Mouse (Mus musculus): ENCODE results near the gene Mrps16. TPM values are rescaled to one million over a fixed set of nuclear protein-coding genes. Genes with fewer than 3 reads are reported as not detected.
A peak's percentile ranks its signal among the peaks of the same experiment; 100 is the strongest.

The Mrps16 gene
- 63.6 and 65.0 TPM in 2 replicates for polyA plus RNA-seq (2011; ENCODE audit: insufficient read length, low read depth, missing spikeins)

- TF ChIP-seq POLR2A (IDR thresholded peaks at IDR 0.05; ENCODE audit: low read depth, low read length) (peak; percentile 95), CTCF (IDR thresholded peaks at IDR 0.05; ENCODE audit: borderline replicate concordance, insufficient read depth, low read length) (0 out of 2 replicates have a peak, but pooled peaks have one; percentile 44)
- Histone ChIP-seq H3K4me1 (ENCODE audit: control insufficient read depth, insufficient read depth, low read length) (peaks cover 4% of the 10 kb centered on the region; the same call in 1 of the 2 replicates), H3K27ac (ENCODE audit: insufficient read depth, low read length) (peak within 1 kb of the TSS; percentile 91), H3K4me3 (ENCODE audit: insufficient read depth, low read length) (peak within 1 kb of the TSS; percentile 69)
Measured at GRCm38 (mm10) chr14:20393205-20393913, at the start of gene Mrps16. Gene Mrps16 (minus strand): TSS chr14:20393634.

- Histone ChIP-seq H3K4me3 (ENCODE audit: insufficient read depth, low read length) (no peak overlapping the region), H3K27ac (ENCODE audit: insufficient read depth, low read length) (no peak overlapping the region), H3K4me1 (ENCODE audit: control insufficient read depth, insufficient read depth, low read length) (no peaks in the 10 kb centered on the region)
- no peak for TF ChIP-seq CTCF (IDR thresholded peaks at IDR 0.05; ENCODE audit: borderline replicate concordance, insufficient read depth, low read length)
Measured at GRCm38 (mm10) chr14:20442252-20442651, 48.8 kb upstream of the Mrps16 start.

GRCm38 (mm10) chr14:20436976-20437375 is 43.5 kb upstream of the Mrps16 start:
- Histone ChIP-seq H3K4me3 (ENCODE audit: insufficient read depth, low read length) (no peak overlapping the region), H3K4me1 (ENCODE audit: control insufficient read depth, insufficient read depth, low read length) (no peaks in the 10 kb centered on the region; the same call in 1 of the 2 replicates), H3K27ac (ENCODE audit: insufficient read depth, low read length) (no peak overlapping the region)
- TF ChIP-seq CTCF (IDR thresholded peaks at IDR 0.05; ENCODE audit: borderline replicate concordance, insufficient read depth, low read length): no peak
- no peak for TF ChIP-seq POLR2A (IDR thresholded peaks at IDR 0.05; ENCODE audit: low read depth, low read length)

GRCm38 (mm10) chr14:20432420-20432819 is 39.0 kb upstream of the Mrps16 start:
- Histone ChIP-seq H3K4me3 (ENCODE audit: insufficient read depth, low read length) (no peak overlapping the region), H3K27ac (ENCODE audit: insufficient read depth, low read length) (no peak overlapping the region), H3K4me1 (ENCODE audit: control insufficient read depth, insufficient read depth, low read length) (no peaks in the 10 kb centered on the region; the same call in 1 of the 2 replicates)
- TF ChIP-seq CTCF (IDR thresholded peaks at IDR 0.05; ENCODE audit: borderline replicate concordance, insufficient read depth, low read length): no peak
- no peak for TF ChIP-seq POLR2A (IDR thresholded peaks at IDR 0.05; ENCODE audit: low read depth, low read length)

GRCm38 (mm10) chr14:20431726-20432125 is 38.3 kb upstream of the Mrps16 start:
- Histone ChIP-seq H3K27ac (ENCODE audit: insufficient read depth, low read length) (peak overlapping the region; percentile 31; the same call in 1 of the 2 replicates), H3K4me3 (ENCODE audit: insufficient read depth, low read length) (no peak overlapping the region), H3K4me1 (ENCODE audit: control insufficient read depth, insufficient read depth, low read length) (no peaks in the 10 kb centered on the region; the same call in 1 of the 2 replicates)
- TF ChIP-seq POLR2A (IDR thresholded peaks at IDR 0.05; ENCODE audit: low read depth, low read length) (no peak), CTCF (IDR thresholded peaks at IDR 0.05; ENCODE audit: borderline replicate concordance, insufficient read depth, low read length) (no peak)

- Histone ChIP-seq H3K4me3 (ENCODE audit: insufficient read depth, low read length) (no peak overlapping the region), H3K4me1 (ENCODE audit: control insufficient read depth, insufficient read depth, low read length) (peaks cover 4% of the 10 kb centered on the region), H3K27ac (ENCODE audit: insufficient read depth, low read length) (no peak overlapping the region)
- TF ChIP-seq CTCF (IDR thresholded peaks at IDR 0.05; ENCODE audit: borderline replicate concordance, insufficient read depth, low read length) (no peak), POLR2A (IDR thresholded peaks at IDR 0.05; ENCODE audit: low read depth, low read length) (no peak)
Measured at GRCm38 (mm10) chr14:20429833-20430232, 36.4 kb upstream of the Mrps16 start.

GRCm38 (mm10) chr14:20428593-20428992 is 35.2 kb upstream of the Mrps16 start:
- TF ChIP-seq CTCF (IDR thresholded peaks at IDR 0.05; ENCODE audit: borderline replicate concordance, insufficient read depth, low read length) (no peak), POLR2A (IDR thresholded peaks at IDR 0.05; ENCODE audit: low read depth, low read length) (no peak)
- Histone ChIP-seq H3K4me3 (ENCODE audit: insufficient read depth, low read length) (no peak overlapping the region), H3K4me1 (ENCODE audit: control insufficient read depth, insufficient read depth, low read length) (peaks cover 10% of the 10 kb centered on the region), H3K27ac (ENCODE audit: insufficient read depth, low read length) (no peak overlapping the region)

GRCm38 (mm10) chr14:20423046-20423445 is 29.6 kb upstream of the Mrps16 start:
- peak overlapping the region; percentile 35; the same call in 1 of the 2 replicates for H3K27ac ChIP-seq (ENCODE audit: insufficient read depth, low read length)
- H3K4me3 ChIP-seq (ENCODE audit: insufficient read depth, low read length): no peak overlapping the region
- TF ChIP-seq POLR2A (IDR thresholded peaks at IDR 0.05; ENCODE audit: low read depth, low read length) (no peak), CTCF (IDR thresholded peaks at IDR 0.05; ENCODE audit: borderline replicate concordance, insufficient read depth, low read length) (no peak)

GRCm38 (mm10) chr14:20422257-20422656 is 28.8 kb upstream of the Mrps16 start:
- TF ChIP-seq CTCF (IDR thresholded peaks at IDR 0.05; ENCODE audit: borderline replicate concordance, insufficient read depth, low read length) (no peak), POLR2A (IDR thresholded peaks at IDR 0.05; ENCODE audit: low read depth, low read length) (no peak)
- peaks cover 19% of the 10 kb centered on the region for H3K4me1 ChIP-seq (ENCODE audit: control insufficient read depth, insufficient read depth, low read length)
- no peak overlapping the region for H3K27ac ChIP-seq (ENCODE audit: insufficient read depth, low read length)
- H3K4me3 ChIP-seq (ENCODE audit: insufficient read depth, low read length): no peak overlapping the region

More at GRCm38 (mm10) chr14:20423046-20423445, 29.6 kb upstream of the Mrps16 start:
- peaks cover 19% of the 10 kb centered on the region for H3K4me1 ChIP-seq (ENCODE audit: control insufficient read depth, insufficient read depth, low read length)

GRCm38 (mm10) chr14:20400071-20400470 is 6.6 kb upstream of the Mrps16 start:
- Histone ChIP-seq H3K4me3 (ENCODE audit: insufficient read depth, low read length) (no peak overlapping the region), H3K4me1 (ENCODE audit: control insufficient read depth, insufficient read depth, low read length) (no peaks in the 10 kb centered on the region)
- peak; percentile 43; the same call in 1 of the 2 replicates for TF ChIP-seq CTCF (IDR thresholded peaks at IDR 0.05; ENCODE audit: borderline replicate concordance, insufficient read depth, low read length)
- TF ChIP-seq POLR2A (IDR thresholded peaks at IDR 0.05; ENCODE audit: low read depth, low read length): no peak

More at GRCm38 (mm10) chr14:20400071-20400470, 6.6 kb upstream of the Mrps16 start:
- no peak overlapping the region for H3K27ac ChIP-seq (ENCODE audit: insufficient read depth, low read length)
